Mouse (Mus musculus) limb, embryonic 13.5 days (tissue): ENCODE data around the gene Cpped1. TPM values are rescaled to one million over a fixed set of nuclear protein-coding genes. Genes with fewer than 3 reads are reported as not detected.

Experiments
- ATAC-seq: fragments of 200-750 bp; cut with Nextera tagmentation; 2 replicates; pipeline ENCODE4 v1.8.0; 2017; ENCODE audit warnings: low read depth, moderate number of reproducible peaks, moderate TSS enrichment; ENCODE audit not compliant: low FRiP score
- H3K27ac ChIP-seq: fragments of 300-500 bp; sonication (generic); 2 replicates; pipeline ENCODE4 v1.5.1; 2015; ENCODE audit warnings: inconsistent platforms, mild to moderate bottlenecking, moderate library complexity
- H3K27me3 ChIP-seq: fragments of 300-500 bp; sonication (generic); 2 replicates; pipeline ENCODE4 v1.6.1; 2015; ENCODE audit warnings: mild to moderate bottlenecking, inconsistent platforms
- H3K36me3 ChIP-seq: fragments of 300-500 bp; sonication (generic); 2 replicates; pipeline ENCODE4 v1.6.1; 2015; ENCODE audit warnings: inconsistent platforms, mild to moderate bottlenecking, moderate library complexity
- H3K4me1 ChIP-seq: fragments of 300-500 bp; sonication (generic); 2 replicates; pipeline ENCODE4 v1.6.1; 2015; ENCODE audit warnings: inconsistent platforms
- H3K4me2 ChIP-seq: fragments of 300-500 bp; sonication (generic); replicated peaks from 2 replicates; pipeline ENCODE4 v1.6.1; 2015; ENCODE audit warnings: inconsistent platforms, mild to moderate bottlenecking, moderate library complexity
- H3K4me3 ChIP-seq: fragments of 300-500 bp; sonication (generic); 2 replicates; pipeline ENCODE4 v1.5.1; 2015; ENCODE audit warnings: moderate library complexity, mild to moderate bottlenecking, inconsistent platforms
- H3K9ac ChIP-seq: fragments of 300-500 bp; sonication (generic); 2 replicates; pipeline ENCODE4 v1.6.1; 2015; ENCODE audit warnings: mild to moderate bottlenecking, inconsistent platforms
- H3K9me3 ChIP-seq: fragments of 300-500 bp; sonication (generic); 2 replicates; pipeline ENCODE4 v1.6.1; 2016; ENCODE audit warnings: inconsistent platforms
- WGBS: fragments of 180-500 bp; shearing (Covaris S2); methylation state at CpG from one replicate; pipeline ENCODE4 v1.1.7; 2015; 5-methylcytosine and 5-hydroxymethylcytosine counted together
- polyA plus RNA-seq: library from polyadenylated mRNA; unstranded; fragments of >200 nt; fragmentation: Nextera tagmentation; extraction: Ambion mirVana; gene quantifications from 2 replicates; pipeline ENCODE4 v1.2.1, GENCODE M21; 2015

Gene Cpped1
- polyA plus RNA-seq, 1 experiment from 2014 or later, result 18.6 TPM

DNA sequence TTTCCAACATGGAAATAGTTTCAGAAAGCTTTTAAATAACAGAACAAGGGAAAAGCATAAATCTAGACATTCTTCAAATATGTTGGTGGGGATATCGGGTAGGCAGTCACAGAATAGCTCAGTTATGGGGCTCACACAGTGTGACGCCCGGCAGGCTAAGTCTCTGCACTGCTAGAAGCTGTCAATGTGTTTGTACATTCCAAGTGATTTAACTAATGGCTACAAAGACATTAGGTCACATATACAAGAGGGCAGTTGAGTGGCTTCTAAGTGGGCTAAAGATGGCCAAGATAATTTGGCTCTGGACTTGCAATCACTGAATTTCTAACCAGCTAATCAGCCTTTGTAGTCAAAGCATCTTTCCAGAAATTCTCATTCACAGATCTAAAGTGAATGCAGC, 19.1 kb downstream of the Cpped1 start:
- Histone ChIP-seq H3K4me1 (no peaks in the 10 kb centered on the region), H3K27ac (no peak overlapping the region), H3K27me3 (no peaks in the 10 kb centered on the region), H3K4me2 (no peak overlapping the region), H3K36me3 (peaks cover 23% of the 10 kb centered on the region), H3K4me3 (no peak overlapping the region), H3K9me3 (no peaks in the 10 kb centered on the region), H3K9ac (no peak overlapping the region)
- ATAC-seq, result no peak
- 48% methylated on average over 3 of the region's 3 CpGs for WGBS

DNA sequence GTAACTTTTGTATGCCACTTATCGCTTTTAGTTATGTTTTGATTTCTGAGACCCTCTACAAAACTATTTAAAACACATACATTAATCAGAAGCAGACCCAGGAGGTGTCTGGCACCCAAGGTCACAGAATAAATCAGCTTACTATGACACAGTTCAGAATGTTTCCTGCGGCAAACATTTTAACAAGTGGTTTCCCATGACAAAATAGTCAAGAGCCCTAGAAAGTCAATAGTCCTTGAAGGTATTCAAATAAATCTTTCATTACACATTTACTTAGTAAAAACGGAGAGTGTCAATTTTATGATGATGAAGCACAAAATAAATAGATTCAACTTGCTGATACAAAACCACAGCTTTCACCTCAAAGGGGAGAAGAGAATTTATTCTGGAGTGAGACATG, 19.5 kb downstream of the Cpped1 start:
- Histone ChIP-seq H3K4me1 (no peaks in the 10 kb centered on the region), H3K4me2 (no peak overlapping the region), H3K9ac (no peak overlapping the region), H3K4me3 (no peak overlapping the region), H3K27me3 (no peaks in the 10 kb centered on the region), H3K36me3 (peaks cover 26% of the 10 kb centered on the region), H3K9me3 (no peaks in the 10 kb centered on the region), H3K27ac (no peak overlapping the region)
- no peak for ATAC-seq
- 35% methylated on average over 3 of the region's 3 CpGs for WGBS

GRCm38 (mm10) chr16:11881795-11882194, 27.4 kb downstream of the Cpped1 start:
- H3K27ac ChIP-seq, result no peak overlapping the region
- no peaks in the 10 kb centered on the region for H3K9me3 ChIP-seq
- no peak overlapping the region for H3K4me2 ChIP-seq
- no peak overlapping the region for H3K9ac ChIP-seq
- H3K36me3 ChIP-seq, result peaks cover 35% of the 10 kb centered on the region
- no peaks in the 10 kb centered on the region for H3K4me1 ChIP-seq
- WGBS, result 53% methylated on average over 6 of the region's 6 CpGs
- H3K27me3 ChIP-seq, result no peaks in the 10 kb centered on the region
- H3K4me3 ChIP-seq, result no peak overlapping the region
- ATAC-seq, result no peak

- ATAC-seq, result no peak
- no peaks in the 10 kb centered on the region for H3K27me3 ChIP-seq
These were observed 28.8 kb downstream of the Cpped1 start for GRCm38 (mm10) chr16:11880461-11880860.

GRCm38 (mm10) chr16:11879196-11879595, 30.0 kb downstream of the Cpped1 start:
- no peak overlapping the region for H3K4me3 ChIP-seq
- H3K4me1 ChIP-seq, result 0 out of 2 replicates have a peak, but pooled peaks cover 5% of the 10 kb centered on the region
- no peak overlapping the region for H3K9ac ChIP-seq
- H3K4me2 ChIP-seq, result no peak overlapping the region
- ATAC-seq, result no peak
- H3K9me3 ChIP-seq, result no peaks in the 10 kb centered on the region
- WGBS, result 89% methylated on average over 6 of the region's 6 CpGs
- no peaks in the 10 kb centered on the region for H3K27me3 ChIP-seq
- H3K27ac ChIP-seq, result no peak overlapping the region
- peaks cover 12% of the 10 kb centered on the region for H3K36me3 ChIP-seq

More at GRCm38 (mm10) chr16:11880461-11880860, 28.8 kb downstream of the Cpped1 start:
- Histone ChIP-seq H3K4me2 (no peak overlapping the region), H3K27ac (no peak overlapping the region), H3K9ac (no peak overlapping the region), H3K9me3 (no peaks in the 10 kb centered on the region), H3K36me3 (peaks cover 23% of the 10 kb centered on the region), H3K4me1 (no peaks in the 10 kb centered on the region), H3K4me3 (no peak overlapping the region)
- 92% methylated on average over 6 of the region's 6 CpGs for WGBS

DNA sequence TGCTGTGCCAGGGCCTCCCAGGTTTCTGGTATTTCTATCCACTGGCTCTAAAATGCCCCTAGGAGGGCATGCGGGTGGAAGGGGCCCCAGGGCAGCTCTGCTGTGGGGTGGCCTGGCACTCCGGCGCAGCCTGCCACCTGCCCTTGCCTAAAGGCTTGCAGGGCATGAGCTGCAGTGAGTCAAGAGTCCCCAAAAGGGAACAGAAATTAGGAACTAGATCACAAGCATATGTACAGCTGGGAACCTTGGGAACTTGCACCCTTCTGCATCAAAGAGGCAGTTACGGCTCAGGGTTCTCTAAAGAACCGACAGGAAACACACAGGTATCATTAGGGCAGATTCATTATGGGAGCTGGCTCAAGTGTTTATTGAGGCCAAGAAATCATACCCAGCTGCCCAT, 34.0 kb downstream of the Cpped1 start:
- H3K9me3 ChIP-seq, result no peaks in the 10 kb centered on the region
- ATAC-seq, result no peak
- no peak overlapping the region for H3K4me2 ChIP-seq
- peaks cover 12% of the 10 kb centered on the region for H3K36me3 ChIP-seq
- H3K27me3 ChIP-seq, result no peaks in the 10 kb centered on the region
- 36% methylated on average over 5 of the region's 5 CpGs for WGBS
- H3K9ac ChIP-seq, result no peak overlapping the region
- no peak overlapping the region for H3K4me3 ChIP-seq
- H3K4me1 ChIP-seq, result 0 out of 2 replicates have a peak, but pooled peaks cover 5% of the 10 kb centered on the region
- H3K27ac ChIP-seq, result no peak overlapping the region

GRCm38 (mm10) chr16:11873292-11873691, 36.0 kb downstream of the Cpped1 start:
- Histone ChIP-seq H3K4me1 (0 out of 2 replicates have a peak, but pooled peaks cover 5% of the 10 kb centered on the region), H3K27me3 (no peaks in the 10 kb centered on the region), H3K36me3 (peaks cover 10% of the 10 kb centered on the region; the same call in 1 of the 2 replicates), H3K9me3 (no peaks in the 10 kb centered on the region), H3K9ac (no peak overlapping the region), H3K4me2 (no peak overlapping the region), H3K4me3 (no peak overlapping the region), H3K27ac (no peak overlapping the region)
- no peak for ATAC-seq
- 87% methylated on average over 3 of the region's 3 CpGs for WGBS

DNA sequence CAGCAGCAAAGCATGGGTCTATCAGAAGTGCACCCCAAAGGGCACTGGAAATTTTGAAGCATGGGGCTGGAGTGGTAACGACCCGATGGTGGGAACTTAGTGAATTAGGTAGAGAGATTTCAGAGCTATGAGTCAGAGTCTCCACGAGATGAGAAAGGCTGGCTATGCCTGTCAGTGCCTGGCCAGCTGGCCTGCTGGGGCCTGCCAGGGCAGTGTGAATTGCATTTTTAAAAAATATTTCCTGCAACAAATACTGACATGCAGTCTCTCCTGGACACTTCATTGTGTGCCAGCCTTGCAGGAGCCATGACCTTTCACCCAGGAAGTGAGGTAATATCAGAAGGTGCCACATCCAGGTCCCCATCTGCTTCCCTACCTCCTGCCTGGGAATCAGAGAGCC, 40.8 kb downstream of the Cpped1 start:
- H3K4me3 ChIP-seq, result no peak overlapping the region
- no peak for ATAC-seq
- H3K4me2 ChIP-seq, result no peak overlapping the region
- H3K4me1 ChIP-seq, result no peaks in the 10 kb centered on the region
- H3K27ac ChIP-seq, result no peak overlapping the region
- no peak overlapping the region for H3K9ac ChIP-seq
- 72% methylated on average over 3 of the region's 3 CpGs for WGBS
- no peaks in the 10 kb centered on the region for H3K27me3 ChIP-seq
- no peaks in the 10 kb centered on the region for H3K9me3 ChIP-seq
- H3K36me3 ChIP-seq, result peaks cover 11% of the 10 kb centered on the region; the same call in 1 of the 2 replicates

- 80% methylated on average over 8 of the region's 8 CpGs for WGBS
- peaks cover 3% of the 10 kb centered on the region; the same call in 1 of the 2 replicates for H3K9me3 ChIP-seq
- H3K9ac ChIP-seq, result no peak overlapping the region
- H3K27ac ChIP-seq, result no peak overlapping the region
- no peak overlapping the region for H3K4me3 ChIP-seq
- 0 out of 2 replicates have a peak, but pooled peaks cover 3% of the 10 kb centered on the region for H3K36me3 ChIP-seq
- H3K4me1 ChIP-seq, result peaks cover 7% of the 10 kb centered on the region; the same call in 1 of the 2 replicates
- ATAC-seq, result no peak
- H3K4me2 ChIP-seq, result no peak overlapping the region
- no peaks in the 10 kb centered on the region for H3K27me3 ChIP-seq
These were observed 56.3 kb downstream of the Cpped1 start for GRCm38 (mm10) chr16:11852716-11853605.

DNA sequence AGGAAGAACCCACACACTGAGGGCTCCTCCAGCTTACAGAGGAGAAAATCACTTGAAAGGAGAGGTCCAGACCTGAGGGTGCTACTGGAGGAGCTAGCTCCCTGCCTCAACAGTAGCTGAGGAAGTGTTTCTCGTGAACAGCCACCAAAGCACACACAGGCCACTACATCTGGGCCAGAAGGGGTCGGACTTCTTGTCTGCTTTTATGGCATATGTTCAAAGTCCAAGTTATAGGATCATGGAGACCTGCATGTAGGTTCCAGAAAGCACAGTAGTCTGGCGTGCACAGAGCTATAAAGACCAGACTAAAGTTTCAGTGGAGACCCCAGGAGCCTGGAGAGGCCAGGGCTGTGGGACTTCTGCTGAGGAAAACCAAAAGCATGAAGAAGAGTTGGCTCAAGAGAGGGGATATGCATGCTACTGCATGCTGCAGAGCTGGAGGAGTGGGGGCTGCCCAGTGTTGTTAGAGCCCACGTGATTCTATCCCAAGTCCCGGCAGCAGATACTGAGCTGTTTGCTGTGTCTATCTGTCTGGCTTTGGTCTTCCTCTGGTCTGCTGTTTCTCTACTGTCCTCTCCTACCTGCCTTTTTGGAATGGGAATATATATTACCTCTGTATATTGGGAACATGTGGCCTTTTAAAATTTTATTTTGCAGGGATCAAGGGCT, 60.1 kb downstream of the Cpped1 start:
- Histone ChIP-seq H3K4me1 (peaks cover 4% of the 10 kb centered on the region; the same call in 1 of the 2 replicates), H3K27ac (no peak overlapping the region), H3K9me3 (peaks cover 3% of the 10 kb centered on the region; the same call in 1 of the 2 replicates), H3K4me2 (no peak overlapping the region), H3K27me3 (no peaks in the 10 kb centered on the region), H3K36me3 (0 out of 2 replicates have a peak, but pooled peaks cover 3% of the 10 kb centered on the region), H3K4me3 (no peak overlapping the region), H3K9ac (no peak overlapping the region)
- WGBS, result 54% methylated on average over 5 of the region's 5 CpGs
- no peak for ATAC-seq

DNA sequence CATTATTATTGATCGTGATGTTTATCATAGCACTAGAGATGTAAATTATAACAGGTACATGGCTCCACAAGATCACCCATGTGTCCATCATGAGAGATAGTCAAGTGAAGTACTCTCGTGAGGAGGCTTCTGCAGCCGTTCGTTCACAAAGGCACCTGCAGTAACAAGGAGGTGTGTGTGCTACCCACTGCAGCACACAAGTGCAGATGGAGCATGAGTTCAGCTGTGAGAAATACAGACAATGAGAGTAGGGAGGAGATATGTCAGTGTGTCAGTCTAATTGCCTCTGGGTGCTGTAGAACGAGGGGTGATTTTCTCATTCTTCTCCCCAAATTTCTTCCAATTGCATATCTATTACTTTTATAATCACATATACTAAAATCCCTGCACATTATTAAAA, 63.9 kb downstream of the Cpped1 start:
- Histone ChIP-seq H3K4me3 (no peak overlapping the region), H3K9me3 (peaks cover 3% of the 10 kb centered on the region; the same call in 1 of the 2 replicates), H3K9ac (no peak overlapping the region), H3K4me1 (peaks cover 4% of the 10 kb centered on the region; the same call in 1 of the 2 replicates), H3K36me3 (0 out of 2 replicates have a peak, but pooled peaks cover 3% of the 10 kb centered on the region), H3K27me3 (no peaks in the 10 kb centered on the region), H3K4me2 (no peak overlapping the region), H3K27ac (no peak overlapping the region)
- no peak for ATAC-seq
- WGBS, result 87% methylated on average over 5 of the region's 5 CpGs

- no peaks in the 10 kb centered on the region for H3K27me3 ChIP-seq
- H3K4me1 ChIP-seq, result no peaks in the 10 kb centered on the region; the same call in 1 of the 2 replicates
- H3K4me2 ChIP-seq, result no peak overlapping the region
- no peak overlapping the region for H3K4me3 ChIP-seq
- H3K27ac ChIP-seq, result no peak overlapping the region
- 95% methylated on average over 2 of the region's 2 CpGs for WGBS
- H3K9ac ChIP-seq, result no peak overlapping the region
- no peak for ATAC-seq
- no peaks in the 10 kb centered on the region for H3K36me3 ChIP-seq
- no peaks in the 10 kb centered on the region for H3K9me3 ChIP-seq
These were observed 65.8 kb downstream of the Cpped1 start for GRCm38 (mm10) chr16:11843441-11843840.
